Mouse (Mus musculus) midbrain, embryonic 10.5 days (tissue): ENCODE results near the gene Arsa. TPM values are rescaled to one million over a fixed set of nuclear protein-coding genes. Genes with fewer than 3 reads are reported as not detected.

Experiments
- DNase-seq: peaks from one replicate; pipeline ENCODE4 v3.0.0-alpha.2; 2017; ENCODE audit warnings: low spot score
- H3K27ac ChIP-seq: fragments of 300-500 bp; sonication (generic); replicated peaks from 2 replicates; pipeline ENCODE4 v1.5.1; 2016; ENCODE audit warnings: mild to moderate bottlenecking
- H3K27me3 ChIP-seq: fragments of 300-500 bp; sonication (generic); 2 replicates; pipeline ENCODE4 v1.6.1; 2016; ENCODE audit warnings: low read depth, mild to moderate bottlenecking; ENCODE audit not compliant: poor library complexity, severe bottlenecking
- H3K36me3 ChIP-seq: fragments of 300-500 bp; sonication (generic); 2 replicates; pipeline ENCODE4 v1.6.1; 2016; ENCODE audit warnings: mild to moderate bottlenecking, moderate library complexity
- H3K4me1 ChIP-seq: fragments of 300-500 bp; sonication (generic); 2 replicates; pipeline ENCODE4 v1.6.1; 2016
- H3K4me3 ChIP-seq: fragments of 300-500 bp; sonication (generic); 2 replicates; pipeline ENCODE4 v1.5.1; 2016; ENCODE audit warnings: mild to moderate bottlenecking, moderate library complexity
- H3K9me3 ChIP-seq: fragments of 300-500 bp; sonication (generic); replicated peaks from 2 replicates; pipeline ENCODE4 v1.6.1; 2016; ENCODE audit warnings: mild to moderate bottlenecking
- WGBS: fragments of 180-500 bp; shearing (Covaris S2); methylation state at CpG from one replicate; pipeline ENCODE4 v1.1.7; 2016; 5-methylcytosine and 5-hydroxymethylcytosine counted together
- polyA plus RNA-seq: library from polyadenylated mRNA; unstranded; fragments of >200 nt; fragmentation: Nextera tagmentation; extraction: Ambion mirVana; gene quantifications from 2 replicates; pipeline ENCODE4 v1.2.1, GENCODE M21; 2016

Arsa gene
- polyA plus RNA-seq, 1 experiment from 2014 or later, result 13.5 TPM

DNA sequence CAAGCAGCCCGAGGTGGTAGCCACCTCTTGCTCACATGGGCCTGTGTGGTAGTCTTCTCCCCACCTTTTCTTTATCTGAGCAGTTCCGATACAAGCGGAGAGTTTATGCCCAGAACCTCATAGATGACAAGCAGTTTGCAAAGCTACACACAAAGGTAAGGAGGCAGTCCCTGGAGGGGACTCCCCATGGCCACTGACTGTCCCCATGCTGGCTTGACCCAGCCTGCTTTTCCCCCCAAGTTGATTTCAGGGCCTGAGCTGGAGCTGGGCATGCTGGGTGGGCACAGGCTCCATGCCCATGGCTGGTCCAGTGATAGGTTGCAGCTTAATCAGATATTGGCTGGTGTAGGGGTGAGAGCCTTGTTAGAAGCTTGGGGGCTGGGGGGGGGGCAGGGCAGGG lies 24.1 kb upstream of the Arsa start:
- Histone ChIP-seq H3K4me3 (0 out of 2 replicates have a peak overlapping the region, but pooled peaks have one; percentile 83), H3K9me3 (no peaks in the 10 kb centered on the region), H3K27me3 (peaks cover 53% of the 10 kb centered on the region), H3K4me1 (peaks cover 42% of the 10 kb centered on the region), H3K36me3 (peaks cover 16% of the 10 kb centered on the region), H3K27ac (no peak overlapping the region)
- 87% methylated on average over 3 of the region's 3 CpGs for WGBS
- no peak for DNase-seq

DNA sequence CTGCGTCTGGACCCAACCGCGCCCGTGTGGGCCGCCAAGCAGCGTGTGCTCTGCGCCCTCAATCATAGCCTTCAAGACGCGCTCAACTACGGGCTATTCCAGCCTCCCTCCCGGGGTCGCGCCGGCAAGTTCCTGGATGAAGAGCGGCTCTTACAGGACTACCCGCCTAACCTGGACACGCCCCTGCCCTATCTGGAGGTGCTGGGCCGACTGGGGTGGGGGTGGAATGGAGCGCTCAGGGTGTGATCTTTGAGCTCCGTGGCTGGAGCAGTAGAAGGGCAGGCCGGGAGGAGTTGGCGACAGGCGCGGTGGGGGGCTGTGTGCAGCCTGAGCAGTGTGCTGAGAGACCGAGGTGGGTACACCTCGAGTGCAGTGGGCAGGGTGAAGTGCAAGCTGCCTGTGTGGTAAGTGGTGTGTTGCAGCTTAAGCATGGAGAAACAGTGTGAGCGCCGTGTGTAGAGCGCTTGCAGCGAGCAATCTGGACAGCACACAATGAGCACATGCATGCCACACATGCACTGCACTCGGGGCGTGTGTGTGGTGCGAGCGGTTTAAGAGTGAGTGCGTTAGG lies 23.1 kb upstream of the Arsa start:
- Histone ChIP-seq H3K4me3 (peak overlapping the region; percentile 83), H3K27me3 (peaks cover 57% of the 10 kb centered on the region), H3K4me1 (peaks cover 48% of the 10 kb centered on the region), H3K27ac (peak overlapping the region; percentile 92), H3K36me3 (peaks cover 15% of the 10 kb centered on the region), H3K9me3 (no peaks in the 10 kb centered on the region)
- peak; percentile 60 for DNase-seq
- 2% methylated on average over 35 of the region's 35 CpGs for WGBS

GRCm38 (mm10) chr15:89499784-89500220 lies 22.6 kb upstream of the Arsa start:
- H3K27ac ChIP-seq, result peak overlapping the region; percentile 92
- WGBS, result under 1% methylated on average over 49 of the region's 60 CpGs
- peak; percentile 79 for DNase-seq
- H3K36me3 ChIP-seq, result peaks cover 15% of the 10 kb centered on the region
- H3K4me1 ChIP-seq, result peaks cover 48% of the 10 kb centered on the region
- H3K27me3 ChIP-seq, result peaks cover 57% of the 10 kb centered on the region
- no peaks in the 10 kb centered on the region for H3K9me3 ChIP-seq
- peak overlapping the region; percentile 83 for H3K4me3 ChIP-seq

DNA sequence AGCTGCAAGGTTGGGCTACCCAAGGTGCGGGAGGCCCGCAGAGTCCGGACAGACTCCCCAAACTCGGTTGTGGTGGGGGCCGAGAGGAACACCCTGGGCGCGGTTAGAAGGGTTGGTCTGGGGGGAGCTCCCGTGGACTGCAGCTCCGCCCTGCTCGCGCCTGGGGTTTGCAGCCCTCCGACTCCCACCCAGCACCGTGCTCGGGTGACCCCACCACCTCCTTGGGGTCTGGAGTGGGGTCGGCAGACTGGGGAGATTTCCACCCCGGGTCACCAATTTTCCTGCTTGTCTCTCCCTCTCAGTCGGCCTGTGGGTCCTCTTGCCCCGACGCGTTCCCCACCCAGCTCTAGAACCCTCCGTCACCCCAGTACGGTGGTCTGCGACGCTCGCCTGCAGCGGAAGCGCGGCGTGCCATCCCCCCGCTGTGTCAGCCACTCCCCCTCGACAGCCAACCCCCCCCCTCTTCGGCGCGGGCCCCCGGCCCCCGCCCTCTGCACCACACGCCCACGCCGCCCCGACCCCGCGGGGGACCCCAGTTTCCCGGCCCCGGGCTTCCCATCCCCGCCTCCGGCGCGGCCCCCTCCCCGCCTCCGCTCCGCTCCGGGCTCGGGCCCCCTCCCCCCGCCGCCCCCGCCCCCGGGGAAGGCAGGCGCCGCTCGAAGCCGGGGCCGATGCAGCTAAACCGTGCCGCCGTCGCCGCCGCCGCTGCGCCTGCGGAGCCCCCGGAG lies 21.9 kb upstream of the Arsa start, which contains the start of gene Shank3:
TSS of gene Shank3 (plus strand) at position 663 of the 728 bp plus-strand sequence.
- peak within 1 kb of the TSS; percentile 92 for H3K27ac ChIP-seq
- under 1% methylated on average over 33 of the region's 72 CpGs for WGBS
- H3K27me3 ChIP-seq, result peaks cover 57% of the 10 kb centered on the region
- H3K36me3 ChIP-seq, result peaks cover 12% of the 10 kb centered on the region
- peaks cover 48% of the 10 kb centered on the region for H3K4me1 ChIP-seq
- H3K4me3 ChIP-seq, result peak within 1 kb of the TSS; percentile 83
- peak; percentile 67 for DNase-seq
- no peaks in the 10 kb centered on the region for H3K9me3 ChIP-seq

DNA sequence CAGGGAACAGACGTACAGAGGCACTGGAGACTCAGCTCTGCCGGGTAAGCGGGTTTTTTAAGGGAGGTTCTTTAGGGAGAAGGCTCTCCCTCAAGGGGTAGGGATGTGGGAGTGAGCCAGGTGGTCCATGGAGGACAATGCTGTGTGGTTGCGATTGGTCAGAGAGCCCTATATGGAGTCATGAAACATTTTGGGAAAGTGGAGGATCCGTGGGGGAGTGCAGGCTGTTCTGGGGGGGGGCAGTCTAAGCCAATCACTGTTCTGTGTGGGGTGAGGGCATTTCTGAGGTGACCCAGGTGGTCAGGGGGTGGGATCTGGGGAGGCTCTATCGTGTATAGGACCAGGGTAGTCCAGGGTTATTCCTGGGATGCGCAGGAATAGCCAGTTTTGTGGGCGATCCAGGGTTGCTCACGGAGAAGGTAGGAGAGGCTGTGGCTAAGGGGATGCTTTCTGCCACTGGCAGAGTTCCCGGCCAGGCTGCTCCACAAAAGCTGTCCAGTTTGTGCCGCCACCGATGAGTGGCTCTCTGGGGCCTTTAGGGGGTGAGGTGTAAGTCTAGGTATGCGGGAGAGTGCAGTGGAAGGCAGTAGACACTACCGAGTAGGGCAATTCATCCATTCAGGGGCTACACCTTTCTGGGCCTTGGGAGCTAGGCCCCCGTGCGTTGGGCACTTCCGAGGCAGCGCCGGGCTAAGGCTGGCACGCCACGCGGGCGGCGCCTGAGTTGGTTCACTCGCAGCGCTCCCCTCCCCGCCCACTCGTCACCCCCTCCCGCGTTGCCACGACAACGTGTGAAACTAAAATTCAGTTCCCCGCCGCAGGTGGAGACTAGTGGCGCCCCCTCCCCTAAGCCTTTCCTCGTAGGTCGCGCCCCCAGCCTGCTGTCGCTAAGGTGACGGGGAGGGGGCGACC lies 21.1 kb upstream of the Arsa start:
- DNase-seq, result peak; percentile 50
- H3K27ac ChIP-seq, result peak overlapping the region; percentile 92
- 2% methylated on average over 41 of the region's 41 CpGs for WGBS

GRCm38 (mm10) chr15:89497391-89498048 lies 20.3 kb upstream of the Arsa start:
- Histone ChIP-seq H3K4me3 (peak overlapping the region; percentile 83), H3K9me3 (no peaks in the 10 kb centered on the region), H3K4me1 (peaks cover 48% of the 10 kb centered on the region), H3K36me3 (no peaks in the 10 kb centered on the region), H3K27me3 (peaks cover 57% of the 10 kb centered on the region), H3K27ac (no peak overlapping the region)
- no peak for DNase-seq
- WGBS, result 20% methylated on average over 4 of the region's 4 CpGs

More for the DNA sequence above, 21.1 kb upstream of the Arsa start:
- H3K36me3 ChIP-seq, result peaks cover 5% of the 10 kb centered on the region
- H3K27me3 ChIP-seq, result peaks cover 57% of the 10 kb centered on the region
- peak overlapping the region; percentile 83 for H3K4me3 ChIP-seq
- no peaks in the 10 kb centered on the region for H3K9me3 ChIP-seq
- peaks cover 48% of the 10 kb centered on the region for H3K4me1 ChIP-seq

- Histone ChIP-seq H3K27ac (0 out of 2 replicates have a peak overlapping the region, but pooled peaks have one; percentile 33), H3K4me3 (no peak overlapping the region), H3K9me3 (no peaks in the 10 kb centered on the region), H3K36me3 (no peaks in the 10 kb centered on the region), H3K27me3 (peaks cover 50% of the 10 kb centered on the region), H3K4me1 (peaks cover 48% of the 10 kb centered on the region)
- no peak for DNase-seq
- 25% methylated on average over 2 of the region's 2 CpGs for WGBS
Measured at GRCm38 (mm10) chr15:89496841-89497240, 19.6 kb upstream of the Arsa start.

- peaks cover 43% of the 10 kb centered on the region for H3K27me3 ChIP-seq
- H3K9me3 ChIP-seq, result no peaks in the 10 kb centered on the region
- H3K4me3 ChIP-seq, result no peak overlapping the region
- DNase-seq, result no peak
- H3K27ac ChIP-seq, result peak overlapping the region; percentile 2; the same call in 1 of the 2 replicates
- 20% methylated on average over 4 of the region's 4 CpGs for WGBS
- H3K4me1 ChIP-seq, result peaks cover 48% of the 10 kb centered on the region
- H3K36me3 ChIP-seq, result no peaks in the 10 kb centered on the region
Measured at GRCm38 (mm10) chr15:89496131-89496530, 18.9 kb upstream of the Arsa start.

- WGBS, result 80% methylated on average over 4 of the region's 4 CpGs
- no peak for DNase-seq
- Histone ChIP-seq H3K27me3 (peaks cover 34% of the 10 kb centered on the region), H3K27ac (no peak overlapping the region), H3K4me3 (no peak overlapping the region), H3K36me3 (no peaks in the 10 kb centered on the region), H3K4me1 (peaks cover 38% of the 10 kb centered on the region), H3K9me3 (no peaks in the 10 kb centered on the region)
Measured at GRCm38 (mm10) chr15:89494970-89495369, 17.7 kb upstream of the Arsa start.

DNA sequence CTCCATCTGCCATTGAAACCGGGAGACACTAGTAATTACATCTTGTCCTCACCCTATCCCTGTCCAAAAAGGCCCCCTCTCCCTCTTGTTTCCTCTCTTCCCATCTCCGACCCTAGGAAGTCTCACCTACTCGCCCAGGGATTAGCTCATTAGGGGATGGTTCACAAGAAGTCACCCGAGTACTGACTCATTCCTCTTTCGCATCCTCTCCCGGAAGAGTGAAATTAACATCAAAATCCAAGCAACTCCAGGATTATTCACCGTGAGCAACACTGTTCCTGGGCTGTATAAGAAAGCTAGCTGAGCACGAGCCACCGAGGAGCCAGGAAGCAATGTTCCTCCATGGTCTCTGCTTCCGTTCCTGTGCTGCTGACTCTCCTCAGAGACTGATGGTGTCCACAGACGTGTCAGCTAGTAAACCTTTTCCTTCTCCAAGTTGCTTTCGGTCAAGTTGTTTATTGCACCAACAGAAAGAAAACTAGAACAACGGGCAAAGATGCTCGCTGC lies 11.4 kb upstream of the Arsa start:
- H3K4me3 ChIP-seq, result no peak overlapping the region
- H3K36me3 ChIP-seq, result no peaks in the 10 kb centered on the region
- no peak for DNase-seq
- H3K4me1 ChIP-seq, result no peaks in the 10 kb centered on the region
- 56% methylated on average over 14 of the region's 14 CpGs for WGBS
- H3K9me3 ChIP-seq, result no peaks in the 10 kb centered on the region
- no peaks in the 10 kb centered on the region for H3K27me3 ChIP-seq
- H3K27ac ChIP-seq, result no peak overlapping the region

GRCm38 (mm10) chr15:89488182-89488581 lies 11.0 kb upstream of the Arsa start:
- WGBS, result 87% methylated on average over 12 of the region's 12 CpGs
- no peak for DNase-seq

GRCm38 (mm10) chr15:89480584-89480983 lies 3.4 kb upstream of the Arsa start:
- Histone ChIP-seq H3K4me1 (peaks cover 20% of the 10 kb centered on the region), H3K27ac (no peak overlapping the region), H3K27me3 (peaks cover 13% of the 10 kb centered on the region), H3K4me3 (no peak overlapping the region), H3K9me3 (no peaks in the 10 kb centered on the region), H3K36me3 (no peaks in the 10 kb centered on the region)
- 89% methylated on average over 8 of the region's 8 CpGs for WGBS
- DNase-seq, result no peak

More at GRCm38 (mm10) chr15:89488182-89488581, 11.0 kb upstream of the Arsa start:
- H3K27ac ChIP-seq, result no peak overlapping the region
- no peaks in the 10 kb centered on the region for H3K4me1 ChIP-seq
- no peaks in the 10 kb centered on the region for H3K27me3 ChIP-seq
- no peaks in the 10 kb centered on the region for H3K9me3 ChIP-seq
- no peaks in the 10 kb centered on the region for H3K36me3 ChIP-seq
- no peak overlapping the region for H3K4me3 ChIP-seq
